Mouse (Mus musculus) lung, adult 2 months (tissue): ENCODE measurements around the gene Ucma.

Experiments used
- CTCF ChIP-seq: fragments of 200-500 bp; IDR thresholded peaks from 2 replicates; pipeline ENCODE4 v1.5.1; 2011; ENCODE audit warnings: mild to moderate bottlenecking, low read length, control low read depth; ENCODE audit not compliant: insufficient read depth
- POLR2A ChIP-seq: fragments of 200-500 bp; IDR thresholded peaks from 2 replicates; pipeline ENCODE4 v1.6.1; 2011; ENCODE audit warnings: low read depth, mild to moderate bottlenecking, control low read depth, low read length, borderline replicate concordance; ENCODE audit errors: extremely low read depth

- TF ChIP-seq POLR2A, result no peak
- no peak for TF ChIP-seq CTCF
Observed at GRCm38 (mm10) chr2:4940861-4941260, 35.1 kb upstream of the Ucma start.
